Mouse (Mus musculus) frontal cortex, postnatal 10 days (tissue): ENCODE data around the gene Cxcl16.
"Not testable (repeated sequence)": the region's sequence is repeated elsewhere in the genome, so short reads cannot be mapped to it uniquely, and the experiment has no call there.

Experiments
- DNase-seq, 2 experiments: peaks; one replicate each; pipeline ENCODE4 v3.0.0; 2022; ENCODE audit warnings: low spot score in 2 of 2, mixed read lengths in 1 of 2

Cxcl16 gene

DNA sequence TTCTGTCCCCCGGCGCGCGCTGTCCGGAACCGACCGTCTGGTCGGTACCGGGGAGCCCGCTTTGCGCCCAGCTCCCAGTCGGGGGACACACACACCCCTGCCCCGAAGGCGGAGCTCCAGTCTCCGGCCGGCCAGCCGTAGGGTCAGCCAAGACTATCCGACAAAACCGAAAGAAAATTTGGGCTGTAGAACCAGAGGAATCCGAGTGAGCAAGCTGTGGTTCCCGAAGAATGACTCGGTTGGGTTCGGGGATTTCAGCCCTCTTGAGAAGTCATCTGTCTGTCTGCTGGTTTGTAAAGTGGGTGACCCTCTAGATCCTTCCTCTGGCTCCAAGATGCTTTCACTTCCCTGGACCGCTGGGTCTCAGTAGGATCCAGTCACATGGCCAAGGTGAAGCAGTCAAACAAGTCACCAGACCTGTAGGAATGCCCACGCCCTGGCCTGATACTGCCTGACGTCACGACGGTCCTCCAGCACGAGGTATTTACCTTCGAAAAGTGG, at the start of gene Cxcl16:
TSS of gene Cxcl16 (minus strand) at position 384 of the 501 bp plus-strand sequence.
- DNase-seq, result no peak

DNA sequence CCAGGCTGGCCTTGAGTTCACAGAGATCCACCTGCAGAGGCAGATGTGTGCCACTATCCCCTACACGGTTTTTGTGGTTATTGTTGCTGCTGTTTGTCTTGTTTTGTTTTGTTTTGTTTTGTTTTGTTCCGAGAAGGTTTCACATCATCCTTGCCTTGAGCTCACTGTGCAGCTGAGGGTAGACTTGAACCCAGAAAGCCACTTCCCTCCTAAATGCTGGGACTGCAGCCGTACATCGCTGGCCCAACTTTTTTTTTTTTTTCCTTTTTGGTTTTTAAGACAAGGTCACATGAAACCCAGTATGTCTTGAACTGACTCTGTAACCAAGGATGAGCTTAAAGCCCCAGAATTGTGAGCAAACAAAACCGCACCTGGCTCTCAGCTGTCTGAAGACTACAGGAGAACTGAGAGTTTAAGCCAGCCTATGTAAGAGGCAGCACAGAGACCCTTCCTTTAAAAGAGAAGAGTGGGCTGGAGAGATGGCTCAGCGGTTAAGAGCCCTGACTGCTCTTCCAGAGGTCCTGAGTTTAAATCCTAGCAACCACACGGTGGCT, 47.3 kb upstream of the Cxcl16 start:
- DNase-seq, result no peak

- peak in 1 of 2 experiments; percentile 43 for DNase-seq
These were observed 46.6 kb upstream of the Cxcl16 start for GRCm38 (mm10) chr11:70506385-70506784.

- no peak for DNase-seq
These were observed 45.2 kb upstream of the Cxcl16 start, which contains the start of gene Tm4sf5 for GRCm38 (mm10) chr11:70504970-70505369. Tm4sf5 (plus strand) TSS chr11:70505244.

DNA sequence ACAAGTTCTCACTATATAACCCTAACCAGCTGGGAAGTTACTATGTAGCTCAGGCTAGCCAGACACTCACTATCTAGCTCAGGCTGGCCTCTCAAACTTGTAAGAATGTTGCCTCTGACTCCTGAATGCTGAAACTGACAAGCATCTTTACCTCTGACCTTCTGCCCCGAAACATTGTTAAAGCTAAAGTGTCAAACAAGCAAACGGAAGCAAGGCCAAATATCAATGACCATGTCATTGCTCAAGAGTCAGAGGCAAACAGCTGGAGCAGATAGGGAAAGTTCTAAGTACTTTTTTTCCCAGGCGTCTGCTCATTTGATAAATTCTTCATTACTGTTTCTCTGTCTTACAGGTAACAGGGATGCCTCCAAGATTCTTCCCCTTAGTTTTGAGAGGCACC, 42.2 kb upstream of the Cxcl16 start:
- no peak for DNase-seq

DNA sequence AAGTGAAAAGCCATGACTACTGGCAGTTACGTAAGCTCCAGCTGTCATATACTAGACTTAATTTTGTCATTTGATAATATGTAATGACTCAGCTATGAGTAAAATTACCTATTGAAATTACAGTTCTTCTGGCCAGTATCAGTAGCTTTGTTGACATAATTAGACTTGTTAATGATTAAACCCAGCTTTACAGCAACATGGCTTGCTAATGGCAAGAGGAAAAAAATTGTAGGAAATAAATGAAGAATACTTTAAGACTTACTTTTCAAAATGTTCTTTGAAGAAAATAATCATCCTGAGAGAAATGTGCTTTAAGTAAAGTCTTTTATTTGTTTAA, 40.7 kb upstream of the Cxcl16 start:
- no peak for DNase-seq

DNA sequence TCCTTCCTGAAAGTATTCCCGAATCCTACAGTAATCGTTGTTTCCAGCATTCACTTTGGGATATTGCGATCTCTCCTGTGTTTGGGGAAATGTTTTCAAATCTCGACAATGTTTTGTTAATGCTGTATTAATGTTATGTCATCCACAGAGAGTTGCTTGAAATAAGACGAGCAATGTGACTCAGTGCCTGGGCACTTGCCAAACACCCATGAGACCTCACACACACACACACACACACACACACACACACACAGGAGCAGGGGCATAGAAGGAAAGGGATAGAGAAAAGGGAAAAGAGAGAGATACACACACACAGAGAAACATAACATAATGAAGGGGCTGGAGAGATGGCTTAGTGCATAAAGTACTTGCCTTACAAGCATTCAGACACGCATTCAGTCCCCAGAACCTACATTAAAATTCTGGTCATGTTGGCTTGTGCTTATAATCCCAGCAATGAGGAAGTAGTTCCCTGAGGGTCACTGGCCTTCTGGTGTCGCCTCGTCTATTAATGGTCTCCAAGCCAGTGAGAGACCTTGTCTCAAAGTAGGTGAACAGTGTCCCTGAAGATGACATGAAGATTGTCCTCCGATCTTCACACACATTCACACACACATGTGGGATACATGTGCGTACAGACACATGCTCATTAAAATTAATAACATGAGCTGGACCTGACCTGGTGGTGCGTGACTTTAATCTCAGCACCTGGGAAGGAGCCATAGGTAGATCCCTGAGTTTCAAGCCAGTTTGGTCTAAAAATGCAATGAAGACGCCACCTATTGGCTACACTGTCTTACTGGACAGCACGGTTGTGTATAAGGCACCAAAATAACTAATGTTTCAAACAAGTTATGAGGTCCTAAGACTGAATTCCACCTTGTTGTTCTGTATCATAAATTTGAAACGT, 40.0 kb upstream of the Cxcl16 start:
- no peak for DNase-seq

GRCm38 (mm10) chr11:70489684-70490083, 29.9 kb upstream of the Cxcl16 start:
- no peak for DNase-seq

DNA sequence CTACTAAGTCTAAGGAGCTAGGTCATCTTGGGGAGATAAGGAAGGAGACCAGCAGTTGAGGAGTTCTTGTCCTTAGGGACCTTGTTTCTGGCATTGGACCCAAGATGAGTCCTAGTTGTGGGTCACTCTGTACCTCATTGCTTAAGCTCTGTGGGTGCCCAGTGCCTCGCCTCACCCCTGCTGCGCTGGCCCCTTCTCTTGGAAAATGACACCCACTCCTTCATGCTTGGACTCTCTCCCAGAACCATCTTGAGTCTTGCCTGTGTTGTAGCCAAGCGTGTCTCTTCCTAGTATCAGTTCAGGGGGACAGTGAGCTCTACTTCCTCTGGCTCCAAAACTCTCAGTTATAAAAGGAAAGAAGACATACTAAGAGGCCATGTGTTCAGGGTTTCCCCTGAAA, 29.4 kb upstream of the Cxcl16 start:
- no peak for DNase-seq

DNA sequence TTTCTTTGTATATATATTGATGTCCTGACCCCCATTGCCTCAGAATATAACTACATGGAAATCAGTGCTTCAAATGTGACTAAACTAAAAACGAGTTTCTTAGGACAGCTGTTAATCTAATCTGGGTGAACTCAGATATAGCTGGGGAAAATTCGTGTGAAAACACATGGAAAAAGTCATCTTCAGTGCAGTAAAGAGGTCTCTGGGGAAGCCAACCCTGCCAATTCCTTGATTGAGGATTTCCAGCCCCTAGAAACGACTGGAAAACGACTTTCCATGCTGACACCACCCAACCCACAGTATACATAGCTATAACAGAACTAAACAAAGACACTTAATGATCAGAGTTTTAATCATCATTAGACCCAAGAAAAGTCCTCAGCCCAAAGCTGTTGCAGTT, 28.0 kb upstream of the Cxcl16 start:
- no peak for DNase-seq

GRCm38 (mm10) chr11:70485498-70485897, 25.7 kb upstream of the Cxcl16 start:
- no peak for DNase-seq

GRCm38 (mm10) chr11:70474872-70475534, 15.2 kb upstream of the Cxcl16 start:
- no peak for DNase-seq

- not testable (repeated sequence) for DNase-seq
These were observed 13.5 kb upstream of the Cxcl16 start for GRCm38 (mm10) chr11:70473291-70473690.

GRCm38 (mm10) chr11:70472716-70473115, 12.9 kb upstream of the Cxcl16 start:
- DNase-seq, result no peak

- DNase-seq, result no peak
These were observed 10.0 kb upstream of the Cxcl16 start for GRCm38 (mm10) chr11:70469764-70470163.

- no peak for DNase-seq
These were observed 8.3 kb upstream of the Cxcl16 start for GRCm38 (mm10) chr11:70467902-70468619.

- DNase-seq, result no peak
These were observed 6.0 kb upstream of the Cxcl16 start for GRCm38 (mm10) chr11:70465824-70466223.

DNA sequence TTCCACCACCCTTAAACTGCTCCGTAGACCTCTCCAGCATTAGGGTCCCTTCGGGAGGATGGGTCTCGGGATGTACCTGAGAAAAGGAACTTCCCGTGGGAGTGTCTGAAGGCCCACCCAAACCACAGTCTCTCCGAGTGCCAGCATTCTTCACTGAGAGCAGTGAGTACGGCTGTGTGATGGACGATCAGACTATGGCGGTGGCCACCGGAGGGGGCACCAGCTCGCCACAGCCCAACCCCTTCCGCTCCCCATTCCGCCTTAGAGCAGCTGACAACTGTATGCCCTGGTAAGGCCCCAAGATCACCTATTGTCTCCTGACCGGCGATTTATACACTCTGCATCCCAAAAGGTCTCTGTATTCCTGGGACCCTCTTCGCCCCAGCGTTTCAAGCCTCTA, 5.4 kb upstream of the Cxcl16 start:
- no peak for DNase-seq

DNA sequence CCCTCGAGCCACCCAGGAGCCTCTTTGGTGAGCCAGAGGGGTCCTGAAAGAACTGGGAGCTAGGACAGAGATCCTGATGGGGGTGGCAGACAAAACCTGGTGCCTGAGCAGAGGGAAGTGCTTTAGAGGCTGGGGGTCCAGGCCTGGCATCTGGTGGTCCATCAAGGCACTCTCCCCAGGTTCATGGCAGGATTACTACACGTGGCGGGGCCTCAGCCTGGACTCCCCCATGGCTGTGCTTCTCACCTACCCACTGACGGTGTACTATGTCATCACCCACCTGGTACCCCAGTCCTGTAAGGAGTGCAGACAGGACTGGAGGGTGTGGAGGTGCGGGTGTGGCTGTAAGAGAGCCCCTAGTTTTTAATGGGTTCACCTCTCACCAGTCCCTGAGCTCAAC, 4.2 kb upstream of the Cxcl16 start:
- no peak for DNase-seq

DNA sequence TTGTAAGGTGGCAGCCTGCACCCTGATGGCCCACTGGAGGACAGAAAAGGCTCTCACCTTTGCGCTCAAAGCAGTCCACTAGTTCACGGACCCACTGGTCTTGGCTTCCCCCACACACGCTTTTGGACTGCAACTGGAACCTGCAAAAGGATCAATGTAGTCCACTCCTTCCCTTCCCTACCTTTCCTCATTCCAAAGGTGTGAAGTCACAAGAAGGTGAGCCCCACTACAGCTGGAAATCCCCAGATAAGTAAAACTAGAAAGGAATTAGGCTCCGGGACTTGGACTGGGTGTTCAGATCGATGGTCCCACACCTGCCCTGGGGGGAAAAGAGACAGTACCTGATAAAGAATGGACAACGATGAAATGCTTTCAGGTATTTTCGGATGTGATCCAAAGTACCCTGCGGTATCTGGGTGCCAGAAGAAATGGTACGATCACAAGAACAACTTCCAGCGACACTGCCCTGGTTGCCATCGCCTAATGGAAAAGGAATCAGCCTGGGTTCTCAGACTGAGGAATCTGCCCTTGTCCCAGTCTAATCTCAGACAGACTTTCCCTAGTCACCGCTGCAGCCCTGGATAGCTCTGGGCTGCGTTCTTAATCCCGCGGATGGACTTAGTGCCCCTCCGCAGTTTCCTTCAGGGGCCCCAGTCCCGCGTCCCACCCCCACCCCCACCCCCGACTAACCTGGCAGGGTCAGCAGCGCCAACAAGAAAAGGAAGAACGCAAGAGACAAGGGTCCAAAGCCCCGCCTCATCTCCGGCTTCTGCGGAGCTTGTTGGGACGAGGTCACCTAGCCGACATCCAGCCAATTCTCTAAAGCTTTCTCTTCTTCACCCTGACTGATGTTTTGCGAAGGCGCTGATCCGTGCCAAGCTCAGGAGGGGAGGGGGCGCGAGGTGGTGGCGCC, 840 bp downstream of the Cxcl16 start, which contains the start of gene Zmynd15:
TSS of gene Zmynd15 (plus strand) at position 746 of the 913 bp plus-strand sequence.
- no peak for DNase-seq
